Mouse (Mus musculus) E14TG2a.4 (cell line): ENCODE measurements around the gene Dnajc17.

Experiments
- CTCF ChIP-seq: conservative IDR thresholded peaks from 2 replicates; pipeline ENCODE4 v1.5.1; 2014; ENCODE audit warnings: low read length
- POU5F1 ChIP-seq: IDR thresholded peaks from 2 replicates; pipeline ENCODE4 v1.6.1; 2014; ENCODE audit warnings: low read length, borderline replicate concordance

DNA sequence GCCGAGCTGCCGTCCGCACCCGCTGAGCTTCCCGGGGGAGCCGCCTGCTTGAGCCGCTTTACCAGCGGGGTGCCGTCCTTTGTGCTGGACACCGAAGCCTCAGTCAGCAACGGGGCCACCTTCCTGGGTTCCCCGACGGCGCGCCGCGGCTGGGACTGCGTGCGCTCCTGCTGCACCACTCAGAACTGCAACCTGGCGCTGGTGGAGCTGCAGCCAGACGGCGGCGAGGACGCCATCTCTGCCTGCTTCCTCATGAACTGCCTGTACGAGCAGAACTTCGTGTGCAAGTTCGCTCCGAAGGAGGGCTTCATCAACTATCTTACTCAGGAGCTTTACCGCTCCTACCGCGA, 29.3 kb upstream of the Dnajc17 start:
- TF ChIP-seq POU5F1 (no peak), CTCF (no peak)
